Mouse (Mus musculus): Measurements from ENCODE around the gene Creb3l4. TPM values are rescaled to one million over a fixed set of nuclear protein-coding genes. Genes with fewer than 3 reads are reported as not detected.

Creb3l4 gene
- total and polyA plus RNA-seq, 3 experiments, result 0.21 to 0.89 (median 0.59) TPM

GRCm38 (mm10) chr3:90256731-90257530 is 13.6 kb upstream of the Creb3l4 start:
- H3K9ac ChIP-seq (ENCODE audit: insufficient read depth, low read depth), result peak overlapping the region; percentile 85
- peak overlapping the region; percentile 82 for H3K27ac ChIP-seq (ENCODE audit: insufficient read depth, low read depth)
- H3K27me3 ChIP-seq (replicated peaks), result no peaks in the 10 kb centered on the region
- in situ Hi-C loops (cut with MboI; ENCODE audit: low pct_ligation_motif_present, low pct_unique_long_range_greater_than_20kb, low sequenced_read_pairs), result no loop called here
- H3K4me2 ChIP-seq (ENCODE audit: insufficient read depth, low read depth, poor library complexity, severe bottlenecking), result peak overlapping the region; percentile 46
- dilution Hi-C loops (cut with MboI; ENCODE audit: extremely low pct_ligation_motif_present, extremely low pct_unique_long_range_greater_than_20kb, low sequenced_read_pairs), result no loop called here
- peaks cover 11 to 51% of the 10 kb centered on the region in 2 experiments for H3K4me1 ChIP-seq (ENCODE audit: control insufficient read depth in 1 of 2, insufficient read depth in 2 of 2)
- H3K9me3 ChIP-seq (replicated peaks; ENCODE audit: low read length), result no peaks in the 10 kb centered on the region
- DNase-seq (ENCODE audit: extremely low read depth), result no peak
- H3K4me3 ChIP-seq (replicated peaks in 1 of 3; ENCODE audit: low read depth in 2 of 3, low read length in 2 of 3, poor library complexity in 1 of 3), result peak overlapping the region; percentile 91 to 95 (median 93)
- TF ChIP-seq ELF1 (IDR thresholded peaks at IDR 0.05; ENCODE audit: low read depth, low read length) (no peak), USF2 (conservative IDR thresholded peaks at IDR 0.05; ENCODE audit: low read depth, low read length) (no peak), KAT2A (IDR thresholded peaks at IDR 0.05; ENCODE audit: insufficient replicate concordance, low read length) (no peak), MAX (IDR thresholded peaks at IDR 0.05; ENCODE audit: low read length) (no peak), HCFC1 (IDR thresholded peaks at IDR 0.05; ENCODE audit: low read depth, low read length) (peak; percentile 21; the same call in 1 of the 2 replicates), ZC3H11A (IDR thresholded peaks at IDR 0.05; ENCODE audit: low read depth, low read length) (no peak), CHD1 (IDR thresholded peaks at IDR 0.05; ENCODE audit: low read depth, low read length) (no peak), RCOR1 (conservative IDR thresholded peaks at IDR 0.05; ENCODE audit: low read depth, low read length) (no peak), MAFK (IDR thresholded peaks at IDR 0.05; ENCODE audit: insufficient replicate concordance, low read length) (no peak), ZKSCAN1 (IDR thresholded peaks at IDR 0.05; ENCODE audit: borderline replicate concordance, low read depth, low read length) (no peak), TCF12 (IDR thresholded peaks at IDR 0.05; ENCODE audit: low read depth, low read length) (peak; percentile 45; the same call in 1 of the 2 replicates), MXI1 (IDR thresholded peaks at IDR 0.05; ENCODE audit: low read depth, low read length) (no peak), PAX5 (IDR thresholded peaks at IDR 0.05; ENCODE audit: low read length) (no peak), IRF4 (IDR thresholded peaks at IDR 0.05; ENCODE audit: low read depth, low read length) (peak; percentile 30; the same call in 1 of the 2 replicates), RAD21 (IDR thresholded peaks at IDR 0.05; ENCODE audit: low read depth, low read length) (no peak), POLR2A (IDR thresholded peaks at IDR 0.05; ENCODE audit: low read depth, low read length) (no peak), MEF2A (IDR thresholded peaks at IDR 0.05; ENCODE audit: borderline replicate concordance, low read depth, low read length) (no peak; the same call in 1 of the 2 replicates), E2F4 (IDR thresholded peaks at IDR 0.05; ENCODE audit: insufficient replicate concordance, low read depth, low read length) (no peak), JUND (conservative IDR thresholded peaks at IDR 0.05; ENCODE audit: low read depth, low read length) (no peak)
- peaks cover 49 to 51% of the 10 kb centered on the region in 2 experiments for H3K36me3 ChIP-seq (replicated peaks in 1 of 2; ENCODE audit: control insufficient read depth in 1 of 2, insufficient read depth in 1 of 2, low read length in 1 of 2)
- peaks cover 53% of the 10 kb centered on the region for H3K79me2 ChIP-seq (replicated peaks; ENCODE audit: control insufficient read depth, extremely low read depth, insufficient read depth, poor library complexity, severe bottlenecking)
